Mouse (Mus musculus) MEL (cell line): ENCODE measurements at regions not wholly inside any gene's neighbourhood (a gene's known extent, or its start where the extent isn't known, plus 50 kb on each side); places are given as distances from the start of the nearest gene placed in this dataset.

Experiments
- DNase-seq: peaks from one replicate; pipeline ENCODE4 v3.0.0; 2011; ENCODE audit warnings: low read depth, low spot score
- H3K27ac ChIP-seq: 2 replicates; pipeline ENCODE4 v1.5.1; 2012; ENCODE audit warnings: low read depth, mild to moderate bottlenecking, control low read depth, low read length, moderate library complexity; ENCODE audit not compliant: control insufficient read depth
- H3K27me3 ChIP-seq, 2 experiments: fragments of 150-350 bp in 1 of 2; sonication (generic) in 1 of 2; 2 replicates each; pipeline ENCODE4 v1.6.1; 2012; ENCODE audit warnings: low read length in 2 of 2, mild to moderate bottlenecking in 2 of 2, improper control_type of control experiment in 1 of 2, moderate library complexity in 1 of 2; ENCODE audit not compliant: insufficient read depth in 2 of 2, control insufficient read depth in 1 of 2
- H3K36me3 ChIP-seq, 2 experiments: 2 replicates each; pipeline ENCODE4 v1.6.1; 2012 to 2014; ENCODE audit warnings: low read length in 2 of 2, improper control_type of control experiment in 1 of 2, inconsistent platforms in 1 of 2, mild to moderate bottlenecking in 1 of 2; ENCODE audit not compliant: insufficient read depth in 2 of 2, control insufficient read depth in 1 of 2
- H3K4me1 ChIP-seq, 2 experiments: fragments of 150-350 bp in 1 of 2; sonication (generic) in 1 of 2; 2 replicates each; pipeline ENCODE4 v1.6.1; 2012; ENCODE audit warnings: low read length in 2 of 2, improper control_type of control experiment in 1 of 2, mild to moderate bottlenecking in 1 of 2; ENCODE audit not compliant: insufficient read depth in 2 of 2, control insufficient read depth in 1 of 2
- H3K4me3 ChIP-seq, 2 experiments: fragments of 150-350 bp in 1 of 2; sonication (generic) in 1 of 2; 2 replicates each; pipeline ENCODE4 v1.5.1; 2012; ENCODE audit warnings: low read depth in 2 of 2, low read length in 2 of 2, mild to moderate bottlenecking in 2 of 2, moderate library complexity in 2 of 2, control low read depth in 1 of 2, improper control_type of control experiment in 1 of 2; ENCODE audit not compliant: control insufficient read depth in 1 of 2, insufficient read depth in 1 of 2
- H3K79me2 ChIP-seq: 2 replicates; pipeline ENCODE4 v1.6.1; 2012; ENCODE audit warnings: mild to moderate bottlenecking, low read length, moderate library complexity; ENCODE audit not compliant: control insufficient read depth, poor library complexity, insufficient read depth
- H3K9ac ChIP-seq: 2 replicates; pipeline ENCODE4 v1.6.1; 2012; ENCODE audit warnings: low read depth, mild to moderate bottlenecking, control low read depth, low read length, moderate library complexity; ENCODE audit not compliant: control insufficient read depth, poor library complexity, severe bottlenecking
- H3K9me3 ChIP-seq: fragments of 150-350 bp; sonication (generic); replicated peaks from 2 replicates; pipeline ENCODE4 v1.6.1; 2012; ENCODE audit warnings: mild to moderate bottlenecking, low read length, improper control_type of control experiment, moderate library complexity; ENCODE audit not compliant: insufficient read depth
- BHLHE40 ChIP-seq: IDR thresholded peaks from 2 replicates; pipeline ENCODE4 v1.6.1; 2012; ENCODE audit warnings: low read depth, mild to moderate bottlenecking, inconsistent platforms, low read length, improper control_type of control experiment, borderline replicate concordance
- CHD1 ChIP-seq: IDR thresholded peaks from 2 replicates; pipeline ENCODE4 v1.6.1; 2012; ENCODE audit warnings: low read depth, mild to moderate bottlenecking, inconsistent platforms, low read length, improper control_type of control experiment
- E2F4 ChIP-seq: IDR thresholded peaks from 2 replicates; pipeline ENCODE4 v1.6.1; 2011; ENCODE audit warnings: low read depth, low read length, improper control_type of control experiment, borderline replicate concordance
- ELF1 ChIP-seq: IDR thresholded peaks from 2 replicates; pipeline ENCODE4 v1.6.1; 2014; ENCODE audit warnings: low read depth, mild to moderate bottlenecking, inconsistent platforms, low read length, improper control_type of control experiment, moderate library complexity
- EP300 ChIP-seq, 2 experiments: IDR thresholded peaks; 2 replicates each; pipeline ENCODE4 v1.6.1; 2011; ENCODE audit warnings: improper control_type of control experiment in 2 of 2, low read length in 2 of 2, low read depth in 1 of 2, mild to moderate bottlenecking in 1 of 2
- ETS1 ChIP-seq: IDR thresholded peaks from 2 replicates; pipeline ENCODE4 v1.6.1; 2012; ENCODE audit warnings: low read depth, mild to moderate bottlenecking, inconsistent platforms, low read length, improper control_type of control experiment, moderate library complexity
- HCFC1 ChIP-seq: IDR thresholded peaks from 2 replicates; pipeline ENCODE4 v1.6.1; 2012; ENCODE audit warnings: low read depth, mild to moderate bottlenecking, inconsistent platforms, low read length, improper control_type of control experiment, moderate library complexity
- MAFK ChIP-seq: IDR thresholded peaks from 2 replicates; pipeline ENCODE4 v1.6.1; 2011; ENCODE audit warnings: low read depth, mild to moderate bottlenecking, low read length, improper control_type of control experiment, borderline replicate concordance
- MAX ChIP-seq: IDR thresholded peaks from 2 replicates; pipeline ENCODE4 v1.6.1; 2011; ENCODE audit warnings: low read length, improper control_type of control experiment
- MAZ ChIP-seq: IDR thresholded peaks from 2 replicates; pipeline ENCODE4 v1.6.1; 2012; ENCODE audit warnings: low read depth, mild to moderate bottlenecking, inconsistent platforms, low read length, improper control_type of control experiment
- MXI1 ChIP-seq: IDR thresholded peaks from 2 replicates; pipeline ENCODE4 v1.6.1; 2011; ENCODE audit warnings: mild to moderate bottlenecking, low read depth, low read length, improper control_type of control experiment
- MYB ChIP-seq: IDR thresholded peaks from 2 replicates; pipeline ENCODE4 v1.6.1; 2011; ENCODE audit warnings: mild to moderate bottlenecking, low read depth, low read length, improper control_type of control experiment
- MYC ChIP-seq: IDR thresholded peaks from 2 replicates; pipeline ENCODE4 v1.6.1; 2011; ENCODE audit warnings: low read depth, mild to moderate bottlenecking, low read length, improper control_type of control experiment, moderate library complexity
- NELFE ChIP-seq: IDR thresholded peaks from 2 replicates; pipeline ENCODE4 v1.6.1; 2011; ENCODE audit warnings: low read depth, low read length, improper control_type of control experiment
- NRF1 ChIP-seq: IDR thresholded peaks from 2 replicates; pipeline ENCODE4 v1.6.1; 2014; ENCODE audit warnings: low read depth, mild to moderate bottlenecking, inconsistent platforms, low read length, improper control_type of control experiment, moderate library complexity; ENCODE audit not compliant: poor library complexity, insufficient read depth, severe bottlenecking
- POLR2AphosphoS2 ChIP-seq: IDR thresholded peaks from 2 replicates; pipeline ENCODE4 v1.6.1; 2011; ENCODE audit warnings: low read length, improper control_type of control experiment
- RAD21 ChIP-seq: IDR thresholded peaks from 2 replicates; pipeline ENCODE4 v1.6.1; 2011; ENCODE audit warnings: mild to moderate bottlenecking, low read depth, low read length, improper control_type of control experiment
- RCOR1 ChIP-seq: IDR thresholded peaks from 2 replicates; pipeline ENCODE4 v1.6.1; 2012; ENCODE audit warnings: low read depth, mild to moderate bottlenecking, inconsistent platforms, low read length, improper control_type of control experiment
- SIN3A ChIP-seq: IDR thresholded peaks from 2 replicates; pipeline ENCODE4 v1.6.1; 2012; ENCODE audit warnings: low read length, improper control_type of control experiment, inconsistent platforms
- TBP ChIP-seq: IDR thresholded peaks from 2 replicates; pipeline ENCODE4 v1.8.0; 2011; ENCODE audit warnings: low read depth, low read length, improper control_type of control experiment
- TCF12 ChIP-seq: IDR thresholded peaks from 2 replicates; pipeline ENCODE4 v1.6.1; 2014; ENCODE audit warnings: low read depth, mild to moderate bottlenecking, inconsistent platforms, low read length, improper control_type of control experiment, moderate library complexity
- UBTF ChIP-seq: IDR thresholded peaks from 2 replicates; pipeline ENCODE4 v1.6.1; 2012; ENCODE audit warnings: low read depth, mild to moderate bottlenecking, inconsistent platforms, low read length, improper control_type of control experiment, moderate library complexity, borderline replicate concordance; ENCODE audit not compliant: insufficient read depth
- USF1 ChIP-seq: IDR thresholded peaks from 2 replicates; pipeline ENCODE4 v1.6.1; 2014; ENCODE audit warnings: low read depth, mild to moderate bottlenecking, inconsistent platforms, low read length, improper control_type of control experiment, moderate library complexity
- USF2 ChIP-seq, 2 experiments: IDR thresholded peaks; 2 replicates each; pipeline ENCODE4 v1.6.1; 2011 to 2012; ENCODE audit warnings: improper control_type of control experiment in 2 of 2, low read length in 2 of 2, borderline replicate concordance in 1 of 2, inconsistent platforms in 1 of 2, low read depth in 1 of 2, mild to moderate bottlenecking in 1 of 2; ENCODE audit not compliant: insufficient read depth in 1 of 2
- ZMIZ1 ChIP-seq: IDR thresholded peaks from 2 replicates; pipeline ENCODE4 v1.6.1; 2012; ENCODE audit warnings: low read depth, mild to moderate bottlenecking, inconsistent platforms, low read length, improper control_type of control experiment, moderate library complexity
- ZNF384 ChIP-seq: IDR thresholded peaks from 2 replicates; pipeline ENCODE4 v1.6.1; 2012; ENCODE audit warnings: low read depth, mild to moderate bottlenecking, inconsistent platforms, low read length, improper control_type of control experiment

GRCm38 (mm10) chr10:51946189-51946588 is 76.1 kb upstream of the Vgll2 start:
- no peak overlapping the region for H3K9ac ChIP-seq
- H3K4me1 ChIP-seq: no peaks in the 10 kb centered on the region
- no peaks in the 10 kb centered on the region; the same call in 1 of the 2 replicates for H3K9me3 ChIP-seq
- no peaks in the 10 kb centered on the region for H3K79me2 ChIP-seq
- H3K27ac ChIP-seq: no peak overlapping the region
- H3K4me3 ChIP-seq: no peak overlapping the region
- H3K27me3 ChIP-seq: no peaks in the 10 kb centered on the region
- no peaks in the 10 kb centered on the region for H3K36me3 ChIP-seq
- TF ChIP-seq ZMIZ1 (no peak), TBP (no peak), BHLHE40 (no peak), ETS1 (no peak), NRF1 (no peak), POLR2AphosphoS2 (no peak), RCOR1 (no peak), CHD1 (no peak), MYC (no peak), USF2 (IDR thresholded peaks at IDR 0.05; ENCODE audit: borderline replicate concordance in 1 of 2, insufficient read depth in 1 of 2, low read depth in 1 of 2, low read length in 2 of 2) (no peak)
- TF ChIP-seq, all 39 proteins: peak for 0
- DNase-seq: no peak

- Histone ChIP-seq H3K9ac (no peak overlapping the region), H3K36me3 (no peaks in the 10 kb centered on the region), H3K27ac (no peak overlapping the region), H3K4me3 (no peak overlapping the region)
- no peak for DNase-seq
- no peak for TF ChIP-seq ETS1
- no peak for TF ChIP-seq BHLHE40
- TF ChIP-seq TBP: no peak
- no peak for TF ChIP-seq MAZ
- TF ChIP-seq ELF1: no peak
- TF ChIP-seq EP300 (IDR thresholded peaks at IDR 0.05; ENCODE audit: low read depth in 1 of 2, low read length in 2 of 2): no peak
- TF ChIP-seq RCOR1: no peak
- no peak for TF ChIP-seq UBTF
- TF ChIP-seq, all 39 proteins: peak for 0
- H3K4me1 ChIP-seq: no peaks in the 10 kb centered on the region
- H3K79me2 ChIP-seq: no peaks in the 10 kb centered on the region
- H3K9me3 ChIP-seq: no peaks in the 10 kb centered on the region; the same call in 1 of the 2 replicates
- H3K27me3 ChIP-seq: no peaks in the 10 kb centered on the region
Measured at GRCm38 (mm10) chr10:51946881-51947280, 75.4 kb upstream of the Vgll2 start.

- H3K9ac ChIP-seq: no peak overlapping the region
- H3K9me3 ChIP-seq: no peaks in the 10 kb centered on the region; the same call in 1 of the 2 replicates
- no peak overlapping the region for H3K27ac ChIP-seq
- no peaks in the 10 kb centered on the region for H3K79me2 ChIP-seq
- no peak overlapping the region for H3K4me3 ChIP-seq
- no peaks in the 10 kb centered on the region for H3K36me3 ChIP-seq
- H3K27me3 ChIP-seq: no peaks in the 10 kb centered on the region
- H3K4me1 ChIP-seq: no peaks in the 10 kb centered on the region
- DNase-seq: no peak
- TF ChIP-seq CHD1: no peak
- TF ChIP-seq E2F4: no peak
- TF ChIP-seq MYC: no peak
- TF ChIP-seq TBP: no peak
- TF ChIP-seq MYB: no peak
- no peak for TF ChIP-seq SIN3A
- TF ChIP-seq RAD21: no peak
- no peak for TF ChIP-seq USF1
- TF ChIP-seq ETS1: no peak
- no peak for TF ChIP-seq MAFK
- TF ChIP-seq MXI1: no peak
- TF ChIP-seq NELFE: no peak
- no peak for TF ChIP-seq ZNF384
- no peak for TF ChIP-seq MAX
- TF ChIP-seq HCFC1: no peak
- no peak for TF ChIP-seq TCF12
- no peak for TF ChIP-seq ZMIZ1
- no peak for TF ChIP-seq RCOR1
Measured at GRCm38 (mm10) chr10:51950016-51950415, 72.3 kb upstream of the Vgll2 start.
